Mouse (Mus musculus) large intestine, adult 2 months (tissue): ENCODE data around the gene Pld3. TPM values are rescaled to one million over a fixed set of nuclear protein-coding genes. Genes with fewer than 3 reads are reported as not detected.
A peak's percentile ranks its signal among the peaks of the same experiment; 100 is the strongest.
"Not testable (repeated sequence)": the region's sequence is repeated elsewhere in the genome, so short reads cannot be mapped to it uniquely, and the experiment has no call there.

Source experiments
- DNase-seq: peaks from one replicate; pipeline ENCODE4 v3.0.0-alpha.2; 2012; ENCODE audit warnings: low read depth, low spot score
- WGBS: fragments of 180-500 bp; shearing (Covaris S2); methylation state at CpG from one replicate; pipeline ENCODE4 v1.1.7; 2018; 5-methylcytosine and 5-hydroxymethylcytosine counted together
- polyA plus RNA-seq: library from polyadenylated mRNA; depleted of rRNA; stranded (reverse); fragments of >200 nt; gene quantifications from 2 replicates; pipeline ENCODE4 v1.2.3, GENCODE M21; 2012

Gene Pld3
- polyA plus RNA-seq, 1 experiment = 63.0 TPM

- 90% methylated on average over 21 of the region's 21 CpGs for WGBS
- no peak for DNase-seq
Observed at GRCm38 (mm10) chr7:27529070-27529469, 23.9 kb downstream of the Pld3 start.

GRCm38 (mm10) chr7:27526039-27526827 lies 26.8 kb downstream of the Pld3 start:
- peak; percentile 74 for DNase-seq
- 17% methylated on average over 10 of the region's 10 CpGs for WGBS

GRCm38 (mm10) chr7:27523805-27524204 lies 29.2 kb downstream of the Pld3 start:
- 92% methylated on average over 13 of the region's 13 CpGs for WGBS

GRCm38 (mm10) chr7:27522967-27523366 lies 30.1 kb downstream of the Pld3 start, which contains the start of gene Hipk4:
Gene Hipk4 (plus strand): TSS chr7:27523267.
- WGBS = 66% methylated on average over 5 of the region's 5 CpGs
- no peak for DNase-seq

More at GRCm38 (mm10) chr7:27523805-27524204, 29.2 kb downstream of the Pld3 start:
- DNase-seq = no peak

GRCm38 (mm10) chr7:27520599-27520998 lies 32.4 kb downstream of the Pld3 start:
- DNase-seq = peak; percentile 68
- 11% methylated on average over 1 of the region's 1 CpGs for WGBS

- DNase-seq = no peak
Observed at GRCm38 (mm10) chr7:27520104-27520503, 32.9 kb downstream of the Pld3 start.

GRCm38 (mm10) chr7:27518314-27518713 lies 34.7 kb downstream of the Pld3 start:
- DNase-seq = no peak
- WGBS = 86% methylated on average over 9 of the region's 9 CpGs

- 61% methylated on average over 9 of the region's 9 CpGs for WGBS
- no peak for DNase-seq
Observed at GRCm38 (mm10) chr7:27514961-27515360, 38.1 kb downstream of the Pld3 start.

- 97% methylated on average over 2 of the region's 2 CpGs for WGBS
- no peak for DNase-seq
Observed at GRCm38 (mm10) chr7:27510809-27511208, 42.2 kb downstream of the Pld3 start.

GRCm38 (mm10) chr7:27508648-27509005 lies 44.4 kb downstream of the Pld3 start:
- 12% methylated on average over 6 of the region's 6 CpGs for WGBS
- no peak for DNase-seq

- peak; percentile 97 for DNase-seq
- WGBS = under 1% methylated on average over 54 of the region's 54 CpGs
Observed at GRCm38 (mm10) chr7:27507711-27508647, 45.0 kb downstream of the Pld3 start.

- WGBS = 45% methylated on average over 9 of the region's 9 CpGs
- no peak for DNase-seq
Observed at GRCm38 (mm10) chr7:27506765-27507370, 46.1 kb downstream of the Pld3 start.

GRCm38 (mm10) chr7:27501620-27502019 lies 51.4 kb downstream of the Pld3 start:
- WGBS = 62% methylated on average over 4 of the region's 4 CpGs
- DNase-seq = no peak

- 57% methylated on average over 3 of the region's 3 CpGs for WGBS
Observed at GRCm38 (mm10) chr7:27499036-27499435, 54.0 kb downstream of the Pld3 start, which contains the start of gene Prx. Gene Prx (plus strand): TSS chr7:27499324.

GRCm38 (mm10) chr7:27494659-27495367 lies 58.2 kb downstream of the Pld3 start:
- WGBS = 84% methylated on average over 9 of the region's 9 CpGs
- not testable (repeated sequence) for DNase-seq

More at GRCm38 (mm10) chr7:27499036-27499435, 54.0 kb downstream of the Pld3 start, which contains the start of gene Prx:
- DNase-seq = no peak

GRCm38 (mm10) chr7:27493450-27493849 lies 59.6 kb downstream of the Pld3 start:
- no peak for DNase-seq
- 70% methylated on average over 5 of the region's 5 CpGs for WGBS

- 12% methylated on average over 3 of the region's 3 CpGs for WGBS
- no peak for DNase-seq
Observed at GRCm38 (mm10) chr7:27493022-27493421, 60.0 kb downstream of the Pld3 start.

- 50% methylated on average over 7 of the region's 7 CpGs for WGBS
- DNase-seq = no peak
Observed at GRCm38 (mm10) chr7:27491856-27492255, 61.2 kb downstream of the Pld3 start.
